Mouse (Mus musculus): ENCODE data around the gene P2rx6.

Gene P2rx6

DNA sequence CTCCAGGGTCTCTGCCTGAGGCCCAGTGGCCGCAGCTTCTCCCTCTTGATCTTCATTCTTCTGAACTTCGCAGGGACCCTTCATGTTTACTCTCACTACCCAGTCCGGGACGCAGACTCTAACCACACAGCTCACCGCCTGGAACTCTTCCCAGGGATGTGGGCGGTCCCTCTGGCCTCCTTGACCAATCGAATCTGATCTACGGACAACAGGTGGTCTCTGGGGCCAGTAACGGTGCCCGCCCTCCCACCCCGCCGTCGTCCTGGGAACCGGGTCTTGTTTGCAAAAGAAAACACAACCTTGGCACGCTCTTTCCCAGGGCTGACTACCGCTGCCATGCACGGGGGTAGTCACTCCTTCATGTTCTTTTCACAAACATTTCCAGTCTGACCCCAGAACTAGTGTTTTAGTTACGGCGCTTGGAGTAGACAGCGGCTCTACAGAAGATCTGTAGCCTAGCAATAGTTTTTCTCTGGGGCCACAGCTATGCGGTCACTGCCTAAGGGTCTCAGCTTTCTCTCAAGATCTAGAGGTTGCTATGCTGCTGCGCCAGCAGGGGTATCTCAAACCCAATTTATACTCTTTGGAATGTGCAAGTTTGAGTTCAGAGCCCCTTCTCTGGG, 446 bp upstream of the P2rx6 start, which contains the start of gene Lrrc74b:
Gene Lrrc74b (minus strand): TSS at position 120 of the 623 bp plus-strand sequence.
- no peak for DNase-seq (ENCODE audit: low read depth, low spot score)

DNA sequence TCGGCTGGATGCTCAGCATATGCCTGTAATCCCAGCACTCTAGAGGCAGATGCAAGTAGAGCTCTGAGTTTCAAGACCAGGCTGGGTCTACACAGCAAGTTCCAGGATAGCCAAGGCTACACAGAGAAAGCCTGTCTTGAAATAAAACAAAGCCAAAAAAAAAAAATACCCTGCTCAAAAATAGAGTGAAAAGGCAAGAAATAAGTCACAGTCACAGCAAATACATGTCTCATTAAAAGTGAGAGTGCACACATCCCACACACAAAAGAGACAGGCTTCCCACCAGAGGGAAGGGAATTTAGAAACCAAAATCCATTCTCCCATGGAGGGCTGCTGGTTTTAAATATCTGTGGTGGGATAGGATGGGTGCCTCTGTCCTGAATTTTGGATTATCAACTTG, 1.9 kb downstream of the P2rx6 start:
- DNase-seq (ENCODE audit: low read depth, low spot score): no peak

DNA sequence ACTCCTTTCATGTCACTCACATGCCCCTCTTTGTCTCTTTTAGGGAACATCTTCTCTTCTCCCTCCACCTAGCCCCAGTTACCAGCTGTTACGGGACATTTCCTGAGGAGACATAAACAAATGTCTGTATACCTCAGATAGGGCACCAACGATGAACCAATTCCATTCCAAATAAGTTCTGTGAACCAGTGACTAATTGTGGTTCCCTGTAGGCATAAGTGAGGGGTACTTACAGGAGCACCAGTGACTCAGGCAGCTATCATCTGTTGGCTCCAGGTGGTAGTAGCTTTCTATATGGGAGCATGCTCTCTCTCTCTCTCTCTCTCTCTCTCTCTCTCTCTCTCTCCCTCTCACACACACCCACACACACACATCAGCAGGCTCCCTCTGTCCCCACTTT, 2.5 kb downstream of the P2rx6 start:
- DNase-seq (ENCODE audit: low read depth, low spot score): no peak

DNA sequence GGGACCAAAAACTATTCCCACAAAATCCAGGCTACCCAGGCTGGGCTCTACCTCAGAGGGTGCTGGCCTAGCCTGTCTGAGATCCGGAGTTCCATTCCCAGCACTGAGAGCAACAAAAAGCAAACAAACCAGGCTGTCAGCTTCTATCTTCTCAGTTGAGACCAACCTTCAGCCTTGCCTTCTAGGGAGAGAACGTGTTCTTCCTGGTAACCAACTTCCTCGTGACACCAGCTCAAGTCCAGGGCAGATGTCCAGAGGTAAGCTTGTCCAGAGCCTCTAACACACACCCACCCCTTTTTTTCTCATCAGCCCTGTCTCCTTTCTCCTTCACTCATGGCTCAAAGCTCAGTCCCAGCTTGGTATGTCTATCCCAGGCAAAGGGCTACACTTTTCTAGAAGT, 3.1 kb downstream of the P2rx6 start:
- no peak for DNase-seq (ENCODE audit: low read depth, low spot score)

DNA sequence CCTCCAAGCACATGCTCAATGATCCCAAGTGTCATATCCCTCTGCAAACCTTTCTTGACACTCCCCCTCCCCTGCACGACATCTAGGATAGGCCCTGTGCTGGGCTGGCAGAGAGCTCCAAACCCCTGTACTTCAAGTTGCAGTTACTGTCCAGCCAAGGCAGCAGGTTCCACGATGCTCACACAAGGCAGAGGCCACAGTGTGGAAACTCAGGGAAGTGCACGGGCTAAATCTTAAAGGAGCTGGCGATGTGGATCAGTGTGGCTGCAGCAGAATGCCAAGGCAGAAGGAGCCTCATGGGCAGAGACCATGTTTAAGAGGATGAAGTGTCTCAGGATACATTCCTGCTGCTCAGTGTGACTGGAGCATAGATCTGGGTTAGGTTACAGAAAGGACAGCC, 4.5 kb downstream of the P2rx6 start:
- no peak for DNase-seq (ENCODE audit: low read depth, low spot score)

DNA sequence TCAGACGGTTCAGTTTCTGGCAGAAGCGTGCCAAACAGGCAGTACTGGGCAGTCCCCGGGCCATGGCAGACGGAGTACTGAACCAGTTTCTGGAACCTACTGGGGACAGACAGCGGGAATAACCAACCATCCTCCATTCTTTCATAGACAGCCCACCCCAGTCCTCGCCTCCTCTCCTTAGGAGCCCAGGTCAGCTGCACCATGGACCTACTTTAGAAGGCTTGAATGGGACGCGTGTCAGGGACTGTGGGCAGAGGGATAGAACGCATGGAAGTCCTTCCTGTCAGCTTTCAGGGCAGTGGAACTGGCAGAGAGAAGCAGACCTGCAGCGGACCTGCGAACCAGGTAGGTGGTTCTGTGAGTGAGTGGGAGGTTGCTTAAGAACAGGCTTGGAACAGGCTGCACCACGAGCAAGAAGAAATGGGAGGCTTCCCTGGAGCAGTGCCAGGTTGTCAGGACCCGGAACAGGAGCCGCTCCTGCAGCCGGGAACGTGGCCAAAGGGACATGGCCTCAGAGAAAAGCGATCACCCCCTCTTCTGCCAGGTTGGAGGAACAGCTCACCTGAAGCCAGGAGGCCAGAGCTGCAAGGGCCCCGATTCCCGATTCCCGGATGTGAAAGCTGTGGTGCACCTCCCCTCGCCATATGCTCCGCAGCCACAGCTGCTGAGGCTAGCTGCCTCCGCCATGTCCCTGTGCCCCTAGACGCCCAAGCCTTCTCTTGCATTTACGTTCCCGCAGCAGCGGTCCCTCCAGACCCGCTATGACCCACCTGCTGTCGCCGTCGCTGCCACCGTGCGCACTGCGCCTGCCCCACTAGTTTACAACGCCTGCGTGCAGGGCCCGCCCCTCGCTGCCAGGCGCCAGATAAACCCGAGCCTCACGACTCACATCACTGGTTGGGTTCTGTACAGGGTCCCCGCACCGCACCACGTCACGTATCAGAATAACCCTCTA, 14.5 kb downstream of the P2rx6 start:
- no peak for DNase-seq (ENCODE audit: low read depth, low spot score)

DNA sequence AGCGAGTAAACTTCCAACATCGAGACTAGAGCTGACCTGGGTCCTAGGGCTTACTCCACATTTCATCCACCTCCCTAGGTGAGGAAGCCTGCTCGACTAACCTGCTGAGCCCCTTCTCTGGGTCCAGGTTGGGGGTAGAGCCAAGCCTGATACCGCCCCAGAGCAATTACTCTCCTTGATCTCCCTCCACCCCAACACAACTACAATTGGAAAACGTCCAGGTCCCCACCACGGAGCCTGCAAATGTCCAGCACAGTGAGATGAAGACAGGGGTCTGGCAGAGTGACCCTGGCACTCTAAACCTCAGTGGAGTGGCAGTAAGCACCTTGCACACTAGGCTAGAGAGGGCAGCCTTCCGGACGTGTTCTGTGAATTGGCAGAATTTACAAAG, 15.1 kb downstream of the P2rx6 start:
- no peak for DNase-seq (ENCODE audit: low read depth, low spot score)

DNA sequence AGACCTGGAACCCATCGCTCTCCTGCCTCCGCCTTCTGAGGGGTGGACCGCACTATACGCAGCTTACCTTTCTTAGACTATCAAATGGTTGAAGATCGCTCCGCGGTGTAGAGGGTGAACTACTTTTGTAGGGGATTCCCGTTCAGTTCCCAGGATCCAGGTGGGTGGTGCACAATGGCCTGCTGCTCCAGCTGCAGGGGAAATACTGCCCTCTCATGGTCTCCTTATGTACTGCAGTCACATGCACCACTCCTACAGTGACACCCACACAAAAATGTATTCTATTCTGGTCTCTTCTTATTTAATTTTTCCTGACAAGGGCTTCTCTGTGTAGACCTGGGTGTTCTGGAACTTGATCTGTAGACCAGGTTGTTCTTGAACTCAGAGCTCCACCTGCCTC, 21.4 kb downstream of the P2rx6 start, which contains the start of gene Slc7a4:
Gene Slc7a4 (minus strand): TSS at position 151 of the 400 bp plus-strand sequence.
- peak; percentile 34 for DNase-seq (ENCODE audit: low read depth, low spot score)

DNA sequence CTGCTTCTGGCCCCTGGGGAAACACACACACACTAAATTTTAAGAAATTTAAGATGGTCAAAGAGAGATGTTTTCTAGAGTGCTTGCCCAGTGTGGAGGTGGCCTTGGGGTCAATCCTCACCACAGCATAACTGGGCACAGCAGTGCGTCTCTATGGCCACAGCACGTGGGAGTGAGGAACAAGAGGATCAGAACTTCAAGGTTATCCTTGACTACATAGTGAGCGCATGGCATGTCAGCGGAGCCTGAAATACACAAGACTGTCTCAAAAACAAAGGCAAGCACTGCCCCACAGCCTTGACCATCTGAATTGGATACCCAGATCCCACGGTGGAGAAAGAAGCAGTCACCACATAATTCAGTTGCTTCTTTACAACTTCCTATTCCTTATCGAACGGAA, 22.9 kb downstream of the P2rx6 start:
- no peak for DNase-seq (ENCODE audit: low read depth, low spot score)

DNA sequence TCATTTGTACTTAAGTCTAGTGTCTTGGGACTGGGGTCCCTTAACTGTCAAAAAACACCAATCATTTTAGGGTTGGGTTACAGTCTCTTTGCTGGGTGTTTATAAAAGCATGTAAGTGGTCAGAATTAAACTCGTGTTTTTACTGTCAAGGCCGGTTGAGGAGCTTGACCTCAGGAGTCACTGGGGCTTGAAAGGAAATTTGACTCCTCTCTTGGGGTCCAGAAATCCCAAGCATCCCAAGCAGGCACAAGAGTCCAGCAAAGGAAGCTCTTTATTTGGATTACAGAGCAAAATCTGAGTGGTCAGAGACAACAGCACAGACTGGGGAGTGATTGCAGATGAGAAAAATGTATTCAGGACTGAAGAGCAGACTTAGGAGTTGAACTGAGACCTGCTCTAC, 29.0 kb downstream of the P2rx6 start:
- no peak for DNase-seq (ENCODE audit: low read depth, low spot score)

DNA sequence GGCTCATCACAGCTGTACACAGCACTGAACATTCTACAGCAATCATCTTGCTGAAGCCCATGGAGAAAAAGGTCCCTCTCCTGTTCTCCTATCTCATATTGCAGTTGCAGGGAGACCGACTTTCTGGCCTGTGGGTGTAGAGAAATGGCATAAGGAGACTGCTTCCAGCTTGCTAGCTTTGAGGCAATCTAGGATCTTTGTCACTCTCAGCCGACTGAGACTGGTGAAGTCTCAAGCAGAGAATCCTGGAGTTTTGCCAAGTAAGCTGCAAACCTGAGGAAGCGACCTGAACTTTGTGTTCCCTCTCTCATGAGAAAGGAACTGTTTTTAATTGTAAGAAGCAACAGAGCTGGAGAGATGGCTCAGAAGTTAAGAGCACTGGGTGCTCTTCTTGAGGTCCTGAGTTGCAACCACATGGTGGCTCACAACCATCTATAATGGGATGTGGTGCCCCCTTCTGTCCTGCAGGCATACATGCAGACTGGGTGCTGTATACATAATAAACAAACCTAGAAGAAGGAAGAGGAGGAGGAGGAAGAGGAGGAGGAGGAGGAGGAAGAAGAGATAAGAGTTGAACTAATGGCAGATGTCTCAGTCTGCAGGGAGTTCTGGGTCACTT, 39.4 kb downstream of the P2rx6 start:
- DNase-seq (ENCODE audit: low read depth, low spot score): peak; percentile 55

DNA sequence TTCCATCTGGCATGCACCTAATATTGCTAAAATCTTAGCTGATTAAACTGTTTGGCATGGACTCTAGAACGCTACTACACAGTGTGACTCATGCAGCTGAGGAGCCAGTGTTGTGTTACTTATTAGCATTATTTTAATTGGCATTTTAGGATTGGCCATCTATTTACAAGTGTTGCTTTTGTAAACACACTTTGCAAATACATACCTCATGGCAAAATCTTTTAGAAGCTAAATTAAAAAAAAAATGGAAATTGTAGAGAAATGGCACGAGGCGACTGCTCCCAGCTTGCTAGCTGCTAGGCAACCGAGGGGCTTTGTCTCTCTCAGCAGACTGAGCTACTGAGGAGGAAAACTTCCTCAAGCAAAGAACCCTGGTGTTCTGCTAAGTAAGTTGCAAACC, 43.3 kb downstream of the P2rx6 start:
- no peak for DNase-seq (ENCODE audit: low read depth, low spot score)

DNA sequence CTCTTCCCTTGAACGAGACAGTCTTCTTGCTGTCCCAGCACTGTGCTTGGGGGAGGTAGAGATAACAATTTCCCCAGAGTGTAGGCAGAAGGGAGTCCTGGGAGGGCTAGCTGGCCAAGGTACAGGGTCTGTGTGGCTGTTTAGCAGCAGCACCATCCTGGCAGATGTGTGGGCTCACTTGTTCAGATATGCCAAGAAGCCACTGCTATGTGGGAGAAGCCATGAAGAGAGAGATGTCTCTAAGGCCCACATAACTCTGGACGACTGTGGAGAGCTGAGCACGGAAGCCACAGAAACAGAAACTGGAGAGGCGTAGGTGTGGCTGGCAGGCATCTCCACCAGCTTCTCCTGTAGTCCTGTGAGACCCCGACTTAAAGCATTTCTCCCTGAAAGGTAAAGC, 44.0 kb downstream of the P2rx6 start:
- no peak for DNase-seq (ENCODE audit: low read depth, low spot score)

DNA sequence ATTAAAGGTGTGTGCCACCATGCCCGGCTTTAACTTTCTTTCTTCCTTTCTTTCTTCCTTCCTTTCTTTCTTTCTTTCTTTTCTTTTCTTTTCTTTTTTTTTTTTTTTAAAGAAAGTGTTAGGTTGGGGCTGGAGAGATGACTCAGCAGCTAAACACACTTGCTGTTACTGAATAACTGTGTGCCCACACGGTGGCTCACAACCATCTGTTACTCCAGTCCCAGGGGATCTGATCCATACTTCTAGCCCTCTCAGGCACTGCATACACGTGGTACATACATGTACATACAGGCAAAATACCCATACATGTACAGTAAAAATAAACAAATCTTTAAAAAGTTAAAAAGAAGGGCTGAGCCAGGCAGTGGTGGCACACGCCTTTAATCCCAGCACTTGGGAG, 49.7 kb downstream of the P2rx6 start:
- DNase-seq (ENCODE audit: low read depth, low spot score): no peak

DNA sequence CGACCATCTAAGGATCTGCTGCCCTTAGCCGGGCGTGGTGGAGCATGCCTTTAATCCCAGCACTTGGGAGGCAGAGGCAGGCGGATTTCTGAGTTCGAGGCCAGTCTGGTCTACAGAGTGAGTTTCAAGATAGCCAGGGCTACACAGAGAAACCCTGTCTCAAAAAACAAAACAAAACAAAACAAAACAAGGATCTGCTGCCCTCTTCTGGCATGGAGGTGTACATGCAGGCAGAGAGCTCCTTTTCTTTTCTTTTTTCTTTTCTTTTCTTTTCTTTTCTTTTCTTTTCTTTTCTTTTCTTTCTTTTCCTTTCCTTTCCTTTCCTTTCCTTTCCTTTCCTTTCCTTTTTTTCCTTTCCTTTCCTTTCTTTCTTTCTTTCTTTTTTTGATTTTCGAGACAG, 53.1 kb downstream of the P2rx6 start:
- peak; percentile 22 for DNase-seq (ENCODE audit: low read depth, low spot score)

DNA sequence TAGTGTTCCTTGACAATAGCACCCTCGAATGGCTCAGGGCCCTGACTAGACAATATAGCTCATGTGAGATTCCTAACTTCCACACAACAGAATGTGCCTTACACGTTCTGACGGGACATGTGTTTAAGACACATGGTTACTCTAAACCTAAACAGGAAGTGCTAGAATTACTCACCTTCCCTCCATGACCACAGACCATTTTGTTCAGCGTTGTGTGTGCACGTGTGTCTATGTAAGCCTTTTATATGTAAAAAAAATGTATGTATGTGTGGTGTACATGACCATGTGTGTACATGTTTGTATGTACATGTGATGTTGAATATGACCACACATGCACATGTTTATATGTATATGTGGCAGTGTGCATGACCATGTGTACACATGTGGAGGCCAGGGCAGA, 54.5 kb downstream of the P2rx6 start:
- DNase-seq (ENCODE audit: low read depth, low spot score): no peak

DNA sequence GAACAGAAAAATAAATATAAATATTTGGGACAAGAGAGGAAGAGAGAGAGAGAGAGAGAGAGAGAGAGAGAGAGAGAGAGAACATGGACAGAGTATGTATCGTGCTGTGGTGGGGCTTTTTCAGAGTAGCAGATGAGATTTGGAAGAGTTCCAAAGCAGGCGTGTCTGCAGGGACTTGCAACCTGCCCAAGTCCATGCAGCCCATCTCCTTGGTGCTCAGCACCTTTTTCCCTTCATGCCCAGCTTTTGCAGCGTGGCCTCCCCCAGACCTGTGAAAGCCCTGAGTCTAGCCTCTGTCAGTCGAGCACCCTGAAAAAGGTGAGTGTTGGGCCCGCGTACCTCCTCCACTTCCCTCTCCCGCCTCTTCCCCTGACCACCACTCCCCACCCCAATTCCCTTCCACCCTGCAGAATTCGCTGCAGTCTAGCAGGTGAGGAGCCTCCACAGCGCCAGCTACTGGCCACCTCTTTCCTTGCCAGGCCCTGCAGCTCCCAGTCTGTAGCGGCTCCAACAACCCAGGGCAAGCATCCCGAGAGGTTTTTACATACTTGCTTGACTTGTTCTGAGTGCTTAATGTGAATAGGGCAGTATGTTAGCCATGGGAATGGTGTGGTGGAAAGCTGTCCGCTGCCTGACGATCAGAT, 56.4 kb downstream of the P2rx6 start:
- DNase-seq (ENCODE audit: low read depth, low spot score): peak; percentile 80

DNA sequence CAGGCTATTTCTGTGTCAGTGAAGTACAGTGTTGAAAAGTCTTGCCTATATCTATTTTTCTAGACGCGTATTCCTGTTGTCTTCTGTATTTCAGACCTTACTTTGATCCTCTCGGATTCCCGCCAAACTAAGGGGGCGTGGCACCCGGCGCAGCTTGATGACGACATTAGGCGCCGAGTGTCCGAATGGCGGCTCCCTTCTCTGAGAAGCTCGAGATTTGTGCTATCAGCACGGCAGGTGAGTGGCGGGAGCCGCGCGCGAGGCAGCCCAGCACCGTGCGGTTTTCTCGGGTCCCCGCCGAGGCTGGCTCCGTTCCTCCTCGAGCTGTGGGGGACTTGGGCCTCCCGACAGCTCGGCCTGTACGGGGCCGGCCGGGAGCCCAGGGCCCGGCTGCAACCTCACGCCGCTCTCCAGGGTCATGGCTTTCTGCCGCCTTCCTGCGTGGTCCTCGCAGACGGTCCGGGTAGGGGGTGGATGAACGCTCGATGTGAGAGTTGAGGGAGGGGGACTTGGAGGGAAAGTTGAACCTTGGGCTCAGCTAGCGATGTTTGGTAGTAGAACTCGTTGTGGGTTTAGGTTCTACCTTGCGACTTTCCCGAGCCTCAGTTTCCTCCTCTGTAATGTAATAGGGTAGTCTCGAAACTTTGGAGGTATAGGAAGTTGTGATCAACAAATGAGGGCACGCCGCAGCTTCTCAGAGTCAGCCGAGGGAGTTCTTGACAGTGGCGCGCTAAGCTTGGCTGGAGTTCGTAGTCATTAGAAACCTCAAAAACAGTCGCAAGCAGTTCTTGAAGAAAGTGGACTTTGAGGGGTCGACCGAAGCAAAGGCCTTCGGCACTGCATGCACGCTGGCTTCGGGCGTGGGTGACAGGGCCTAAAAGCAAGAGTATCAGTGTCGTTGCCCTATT, 57.8 kb downstream of the P2rx6 start, which contains the start of gene Smpd4:
Gene Smpd4 (plus strand): TSS at position 157 of the 908 bp plus-strand sequence.
- peak; percentile 91 for DNase-seq (ENCODE audit: low read depth, low spot score)

DNA sequence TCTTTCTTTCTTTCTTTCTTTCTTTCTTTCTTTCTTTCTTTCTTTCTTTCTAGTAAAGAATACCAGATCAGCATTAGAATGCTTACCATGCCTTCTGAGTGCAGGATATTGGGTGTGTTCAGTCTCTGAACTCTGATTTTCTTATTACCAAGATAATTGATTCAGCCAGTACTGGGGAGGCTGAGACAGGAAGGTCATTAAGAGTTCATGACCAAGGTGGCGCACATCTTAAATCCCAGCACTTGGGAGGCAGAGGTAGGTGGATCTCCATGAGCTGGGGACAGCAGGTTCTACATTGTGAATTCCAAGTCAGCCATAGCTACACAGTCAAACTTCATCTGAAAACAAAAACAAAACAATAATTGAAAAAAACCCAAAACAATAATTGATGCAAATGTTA, 60.3 kb downstream of the P2rx6 start:
- DNase-seq (ENCODE audit: low read depth, low spot score): no peak

DNA sequence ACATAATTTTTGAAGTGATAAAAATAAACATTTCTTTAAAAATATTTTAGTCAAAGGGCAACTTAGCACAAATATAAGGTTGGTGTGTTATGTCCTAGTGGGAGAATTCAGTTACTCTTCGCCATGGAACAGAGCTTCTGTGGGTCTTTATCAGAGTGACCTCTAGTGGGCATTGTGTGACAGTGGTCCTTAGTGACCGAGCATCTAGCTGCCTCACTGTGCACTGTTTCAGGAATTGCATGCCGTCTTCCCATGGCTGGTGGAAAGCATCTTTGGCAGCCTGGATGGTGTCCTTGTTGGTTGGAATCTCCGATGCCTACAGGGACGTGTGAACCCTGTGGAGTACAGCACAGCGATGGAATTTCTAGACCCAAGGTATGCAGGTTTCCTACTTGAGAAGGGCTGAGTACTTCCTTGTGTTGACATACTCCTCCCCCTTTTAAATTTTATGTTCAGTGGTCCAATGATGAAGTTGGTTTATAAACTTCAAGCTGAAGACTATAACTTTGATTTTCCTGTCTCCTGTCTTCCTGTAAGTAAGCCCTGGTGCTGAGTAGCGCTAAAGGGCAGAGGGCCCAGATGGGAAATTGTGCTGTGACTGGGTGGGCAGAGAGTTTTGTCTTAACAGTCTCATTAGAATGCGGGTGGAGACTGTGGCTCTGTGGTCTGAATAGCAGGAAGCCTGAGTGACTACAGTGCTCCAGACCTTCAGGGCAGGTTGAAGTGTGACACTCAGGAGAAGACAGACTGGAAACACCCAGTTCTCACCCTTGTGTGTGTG, 64.0 kb downstream of the P2rx6 start:
- peak; percentile 32 for DNase-seq (ENCODE audit: low read depth, low spot score)
